Mouse (Mus musculus) ES-Bruce4 (cell line): Measurements from ENCODE around the gene Pigx.

Source experiments
- CTCF ChIP-seq: IDR thresholded peaks from one replicate; pipeline ENCODE4 v1.8.1; 2011; ENCODE audit warnings: low read depth, low read length
- EP300 ChIP-seq: IDR thresholded peaks from 2 replicates; pipeline ENCODE4 v1.6.1; 2011; ENCODE audit warnings: low read depth, low read length; ENCODE audit not compliant: insufficient read depth
- POLR2A ChIP-seq: IDR thresholded peaks from one replicate; pipeline ENCODE4 v1.8.1; 2011; ENCODE audit warnings: low read length; ENCODE audit not compliant: insufficient read depth

DNA sequence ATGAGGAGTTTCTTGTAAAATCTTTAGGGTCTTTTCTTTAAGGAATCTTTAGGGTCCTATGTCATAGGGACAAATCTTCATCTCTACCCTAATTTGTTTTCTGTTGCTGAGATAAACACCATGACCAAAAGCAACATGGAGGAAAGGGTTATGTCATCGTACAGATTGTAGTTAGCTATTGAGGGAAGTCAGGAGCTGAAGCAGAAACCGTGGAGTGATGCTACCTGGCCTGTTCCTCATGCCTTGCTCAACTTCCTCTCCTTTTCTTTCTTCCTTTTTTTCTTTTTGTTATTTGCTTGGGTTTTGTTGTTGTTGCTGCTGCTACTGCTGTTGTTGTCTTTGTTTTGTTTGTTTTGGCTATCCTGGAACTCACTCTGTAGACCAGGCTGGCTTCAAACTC is 9.0 kb upstream of the Pigx start:
- TF ChIP-seq CTCF: no peak
- no peak for TF ChIP-seq EP300
- TF ChIP-seq POLR2A: no peak
